In genomic region chr17:83807345-83807744, GRCm38 (mm10) we compare ENCODE assay signal across 16 mouse cellular contexts. TPM values are rescaled to one million over a fixed set of nuclear protein-coding genes. Genes with fewer than 3 reads are reported as not detected.
DNase-seq lines count a peak whose midpoint lies in the region; ATAC-seq and TF ChIP-seq lines count a peak whose summit lies in the region.
"Had no signal": no experiment of that assay in that cellular context is flagged by ENCODE, and none has a peak within 500 bp of the region (broad histone marks: within the 10 kb centered on the region; RNA-seq: fewer than 3 reads in every experiment).

No protein-coding gene starts in this region.

- ATAC-seq in lung, embryonic 15.5 days (ENCODE audit: borderline replicate concordance, extremely low read depth, low FRiP score, low TSS enrichment), result no peak
- ATAC-seq in lung, postnatal 0 days, result no peak
- ATAC-seq in hematopoietic stem cell, adult 5-6 weeks (replicated peaks in 1 of 2; ENCODE audit: insufficient read depth in 1 of 2, low FRiP score in 2 of 2, low TSS enrichment in 1 of 2, low read depth in 1 of 2, poor library complexity in 2 of 2, severe bottlenecking in 2 of 2), result peak; percentile 54 to 74
- ATAC-seq in megakaryocyte-erythroid progenitor cell, adult 5-6 weeks (replicated peaks; ENCODE audit: low FRiP score, low TSS enrichment, poor library complexity, severe bottlenecking), result peak; percentile 51
- ATAC-seq: midbrain, embryonic 13.5 days had no signal

- H3K4me2 ChIP-seq in lung, embryonic 15.5 days, result no peak overlapping the region
- H3K4me2 ChIP-seq in lung, postnatal 0 days (replicated peaks; ENCODE audit: low read depth, low read length), result no peak overlapping the region
- H3K4me2 ChIP-seq: heart, embryonic 13.5 days; limb, embryonic 15.5 days; midbrain, embryonic 13.5 days had no signal

- H3K9me3 ChIP-seq in lung, embryonic 15.5 days, result no peaks in the 10 kb centered on the region
- no peaks in the 10 kb centered on the region for H3K9me3 ChIP-seq in lung, postnatal 0 days (ENCODE audit: low read length)
- H3K9me3 ChIP-seq: embryonic facial prominence, embryonic 10.5 days; heart, embryonic 13.5 days; hindbrain, embryonic 10.5 days; limb, embryonic 15.5 days; midbrain, embryonic 13.5 days had no signal

- peaks cover 26% of the 10 kb centered on the region; the same call in 1 of the 2 replicates for H3K4me1 ChIP-seq in lung, embryonic 15.5 days
- H3K4me1 ChIP-seq in lung, postnatal 0 days (ENCODE audit: insufficient read depth, low read depth, low read length), result no peaks in the 10 kb centered on the region; the same call in 1 of the 2 replicates
- H3K4me1 ChIP-seq: limb, embryonic 15.5 days had no signal

- peaks cover 7% of the 10 kb centered on the region; the same call in 1 of the 2 replicates for H3K36me3 ChIP-seq in lung, embryonic 15.5 days
- peaks cover 7% of the 10 kb centered on the region; the same call in 1 of the 2 replicates for H3K36me3 ChIP-seq in lung, postnatal 0 days (ENCODE audit: insufficient read depth, low read length)

- no peak for DNase-seq in lung, postnatal 0 days (ENCODE audit: low spot score)
- peak; percentile 37 for DNase-seq in thymus, postnatal 25 days
- DNase-seq in embryo, embryonic 10 days (ENCODE audit: low spot score), result no peak
- no peak for DNase-seq in cerebellum, postnatal 14 days
- no peak for DNase-seq in frontal cortex, postnatal 14 days (ENCODE audit: low spot score in 2 of 2)

- no peak overlapping the region for H3K9ac ChIP-seq in lung, embryonic 15.5 days
- no peak overlapping the region for H3K9ac ChIP-seq in lung, postnatal 0 days (replicated peaks; ENCODE audit: low read depth)
- H3K9ac ChIP-seq: heart, embryonic 13.5 days; limb, embryonic 15.5 days; midbrain, embryonic 13.5 days had no signal

- H3K27ac ChIP-seq in lung, embryonic 15.5 days, result peak overlapping the region; percentile 11; the same call in 1 of the 2 replicates
- no peak overlapping the region for H3K27ac ChIP-seq in lung, postnatal 0 days (ENCODE audit: low read length)
- H3K27ac ChIP-seq: embryonic facial prominence, embryonic 10.5 days; heart, embryonic 13.5 days; hindbrain, embryonic 10.5 days; limb, embryonic 15.5 days; midbrain, embryonic 13.5 days had no signal

- no peak for TF ChIP-seq CTCF in lung, postnatal 0 days (IDR thresholded peaks at IDR 0.05)

- WGBS in lung, embryonic 15.5 days, result 35% methylated on average over 7 of the region's 7 CpGs
- WGBS in lung, postnatal 0 days, result 32% methylated on average over 7 of the region's 7 CpGs

- TF ChIP-seq EP300 in lung, postnatal 0 days (IDR thresholded peaks at IDR 0.05), result no peak

- H3K27me3 ChIP-seq in lung, embryonic 15.5 days, result no peaks in the 10 kb centered on the region
- H3K27me3 ChIP-seq in lung, postnatal 0 days (replicated peaks; ENCODE audit: insufficient read depth, low read length), result no peaks in the 10 kb centered on the region
- H3K27me3 ChIP-seq: heart, embryonic 13.5 days; limb, embryonic 15.5 days; midbrain, embryonic 13.5 days had no signal

- no peak overlapping the region for H3K4me3 ChIP-seq in lung, embryonic 15.5 days
- H3K4me3 ChIP-seq in lung, postnatal 0 days (ENCODE audit: low read depth, low read length), result no peak overlapping the region
- H3K4me3 ChIP-seq: embryonic facial prominence, embryonic 10.5 days; erythroblast, embryonic 14.5 days; heart, embryonic 13.5 days; hindbrain, embryonic 10.5 days; limb, embryonic 15.5 days; midbrain, embryonic 13.5 days; myocyte had no signal

RNA-seq across cellular contexts. Expression of gene Haao, which starts 40.4 kb away (rescaled TPM):
- polyA plus RNA-seq in lung, embryonic 15.5 days (2015; fragmentation: Nextera tagmentation; extraction: Ambion mirVana), result 0.69 and 0.89 TPM in 2 replicates
- polyA plus RNA-seq in lung, postnatal 0 days (2015; fragmentation: Nextera tagmentation; extraction: Ambion mirVana), result 1.1 and 1.6 TPM in 2 replicates
- 30.9 and 33.2 TPM in 2 replicates for total RNA-seq in hematopoietic stem cell, adult 5-6 weeks (2017)
- total RNA-seq in megakaryocyte-erythroid progenitor cell, adult 5-6 weeks (2014; fragmentation: Nextera tagmentation), result 1.6 and 3.9 TPM in 2 replicates
- total RNA-seq in megakaryocyte-erythroid progenitor cell, adult 5-6 weeks (2017), result 3.2 and 3.9 TPM in 2 replicates
- total RNA-seq: left cerebral cortex, postnatal 10 days had no signal
- polyA plus RNA-seq: embryonic facial prominence, embryonic 10.5 days; erythroblast, embryonic 14.5 days; myocyte had no signal

Comparison
In these comparisons a context has a peak if more than half of its experiments do, and no peak if none do; other contexts are left out.
1. ATAC-seq: peak in hematopoietic stem cell, adult 5-6 weeks (2 of 2) and megakaryocyte-erythroid progenitor cell, adult 5-6 weeks (single experiment); none in lung, embryonic 15.5 days (single experiment) and lung, postnatal 0 days (single experiment).